Mouse (Mus musculus) lung, adult 2 months (tissue): Measurements from ENCODE around the gene Fosl2. TPM values are rescaled to one million over a fixed set of nuclear protein-coding genes. Genes with fewer than 3 reads are reported as not detected.
"Not testable (repeated sequence)": the region's sequence is repeated elsewhere in the genome, so short reads cannot be mapped to it uniquely, and the experiment has no call there.

Experiments used
- DNase-seq: peaks from one replicate; pipeline ENCODE4 v3.0.0; 2022
- H3K4me1 ChIP-seq: fragments of 200-500 bp; 2 replicates; pipeline ENCODE4 v1.6.1; 2011; ENCODE audit warnings: low read length; ENCODE audit not compliant: control insufficient read depth, insufficient read depth
- H3K4me3 ChIP-seq: fragments of 200-500 bp; replicated peaks from 2 replicates; pipeline ENCODE3; 2011; ENCODE audit warnings: low read depth, mild to moderate bottlenecking, control low read depth, low read length; ENCODE audit errors: extremely low read depth
- CTCF ChIP-seq: fragments of 200-500 bp; IDR thresholded peaks from 2 replicates; pipeline ENCODE4 v1.5.1; 2011; ENCODE audit warnings: mild to moderate bottlenecking, low read length, control low read depth; ENCODE audit not compliant: insufficient read depth
- POLR2A ChIP-seq: fragments of 200-500 bp; IDR thresholded peaks from 2 replicates; pipeline ENCODE4 v1.6.1; 2011; ENCODE audit warnings: low read depth, mild to moderate bottlenecking, control low read depth, low read length, borderline replicate concordance; ENCODE audit errors: extremely low read depth
- WGBS: fragments of 180-500 bp; shearing (Covaris S2); methylation state at CpG from one replicate; pipeline ENCODE4 v1.1.7; 2018; 5-methylcytosine and 5-hydroxymethylcytosine counted together
- polyA plus RNA-seq: library from polyadenylated mRNA; depleted of rRNA; stranded (reverse); fragments of >200 nt; gene quantifications from 2 replicates; pipeline ENCODE4 v1.2.3, GENCODE M21; 2012

The Fosl2 gene
- polyA plus RNA-seq, 1 experiment = 22.6 TPM

DNA sequence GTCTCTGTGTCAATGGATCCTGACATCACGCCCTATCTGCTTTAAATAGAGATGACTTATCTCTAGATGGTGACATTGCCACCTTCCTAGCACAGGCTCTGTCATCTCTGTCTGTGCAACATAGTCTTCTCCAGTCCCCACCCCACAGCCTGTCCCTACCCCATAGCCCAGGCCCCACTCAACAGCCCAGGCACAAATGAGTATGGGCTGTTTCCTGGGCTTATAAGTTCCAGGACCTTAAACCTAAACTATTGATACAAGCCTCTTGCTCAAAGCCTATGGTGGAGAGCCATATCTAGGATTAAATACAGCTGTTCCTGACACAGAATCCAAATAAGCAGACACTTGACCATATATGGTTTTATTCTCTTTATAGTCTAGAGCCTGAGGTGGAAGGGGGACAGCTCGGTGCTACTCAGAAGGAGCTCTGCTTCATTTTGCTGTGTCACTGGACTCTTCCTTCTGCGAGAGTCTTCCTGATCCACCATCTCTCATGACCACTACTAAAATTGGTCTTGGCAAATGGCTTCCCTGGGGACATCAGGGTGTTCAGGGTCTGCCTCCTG is 28.0 kb downstream of the Fosl2 start:
- Histone ChIP-seq H3K4me1 (no peaks in the 10 kb centered on the region), H3K4me3 (no peak overlapping the region)
- WGBS = 86% methylated on average over 3 of the region's 3 CpGs
- TF ChIP-seq CTCF (no peak), POLR2A (no peak)
- no peak for DNase-seq

- 49% methylated on average over 2 of the region's 2 CpGs for WGBS
- H3K4me3 ChIP-seq = no peak overlapping the region
Observed at GRCm38 (mm10) chr5:32172188-32172587, 36.6 kb downstream of the Fosl2 start.

DNA sequence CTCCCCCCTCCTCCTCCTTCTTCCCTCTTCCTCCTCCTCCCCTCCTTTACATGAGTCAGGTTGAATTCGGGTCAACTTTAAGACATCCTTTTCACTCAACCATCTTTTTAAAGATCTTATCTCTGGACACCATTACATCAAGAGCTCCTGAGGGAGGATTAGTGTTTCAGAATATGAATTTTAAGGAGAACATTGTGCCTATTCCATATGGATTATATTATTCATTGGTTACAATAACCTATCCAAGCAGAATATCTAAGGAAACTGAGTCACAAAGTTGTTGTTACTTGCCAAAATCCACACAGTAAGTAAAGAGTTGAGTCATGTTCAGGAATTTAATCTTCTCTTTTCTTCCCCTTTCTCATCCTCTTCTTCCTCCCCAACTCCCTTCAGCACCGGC is 41.2 kb downstream of the Fosl2 start:
- no peak overlapping the region for H3K4me3 ChIP-seq
- WGBS = 81% methylated on average over 1 of the region's 2 CpGs
- no peak for DNase-seq
- no peak for TF ChIP-seq CTCF
- TF ChIP-seq POLR2A = no peak
- H3K4me1 ChIP-seq = no peaks in the 10 kb centered on the region

More at GRCm38 (mm10) chr5:32172188-32172587, 36.6 kb downstream of the Fosl2 start:
- H3K4me1 ChIP-seq = no peaks in the 10 kb centered on the region
- DNase-seq = no peak
- no peak for TF ChIP-seq CTCF
- TF ChIP-seq POLR2A = no peak

GRCm38 (mm10) chr5:32177737-32178136 is 42.1 kb downstream of the Fosl2 start:
- no peak for DNase-seq
- TF ChIP-seq POLR2A (no peak), CTCF (no peak)
- WGBS = 67% methylated on average over 4 of the region's 4 CpGs
- Histone ChIP-seq H3K4me3 (no peak overlapping the region), H3K4me1 (no peaks in the 10 kb centered on the region; the same call in 1 of the 2 replicates)

- H3K4me1 ChIP-seq, DNase-seq, H3K4me3 ChIP-seq: not testable (repeated sequence)
- WGBS = 77% methylated on average over 5 of the region's 6 CpGs
Observed at GRCm38 (mm10) chr5:32178720-32179119, 43.1 kb downstream of the Fosl2 start.

DNA sequence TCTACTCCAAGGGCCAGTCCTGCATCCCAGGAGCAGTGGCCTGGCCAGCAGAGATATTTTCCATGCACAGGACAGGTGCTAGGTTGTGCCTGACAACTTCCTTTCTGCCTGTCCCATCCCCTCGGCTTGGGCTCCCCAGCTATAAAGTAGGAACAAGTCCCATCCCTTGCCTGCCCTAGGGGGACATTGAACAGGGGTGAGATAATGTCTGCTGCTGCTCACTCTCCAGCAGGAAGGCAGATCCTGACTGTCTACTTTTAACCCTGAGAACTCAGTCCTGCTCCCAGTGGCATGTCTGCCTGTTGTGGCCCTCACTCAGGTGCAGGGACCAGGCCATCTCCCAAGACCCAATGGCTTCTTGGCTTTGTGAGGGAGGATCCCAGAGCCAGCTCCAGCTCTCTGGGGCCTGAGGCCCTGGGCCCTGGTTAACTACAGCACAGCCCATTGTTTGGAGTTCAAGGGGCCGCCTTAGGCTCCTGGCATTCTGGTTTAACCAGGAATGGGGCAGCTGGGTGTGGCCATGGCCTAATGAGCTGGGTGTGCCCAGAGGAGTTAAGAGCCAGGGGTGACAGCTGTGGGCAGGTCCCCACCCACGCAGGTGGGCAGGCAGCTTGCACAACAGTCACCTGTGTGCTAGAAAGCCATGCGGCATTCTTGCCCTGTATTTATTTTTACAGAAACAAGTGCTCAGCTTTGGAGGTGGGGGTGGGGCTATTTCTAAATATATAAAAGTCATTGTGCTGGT is 47.5 kb downstream of the Fosl2 start:
- no peak overlapping the region for H3K4me3 ChIP-seq
- peaks cover 3% of the 10 kb centered on the region; the same call in 1 of the 2 replicates for H3K4me1 ChIP-seq
- TF ChIP-seq POLR2A (no peak), CTCF (no peak)
- WGBS = 44% methylated on average over 4 of the region's 4 CpGs
- DNase-seq = peak; percentile 51

DNA sequence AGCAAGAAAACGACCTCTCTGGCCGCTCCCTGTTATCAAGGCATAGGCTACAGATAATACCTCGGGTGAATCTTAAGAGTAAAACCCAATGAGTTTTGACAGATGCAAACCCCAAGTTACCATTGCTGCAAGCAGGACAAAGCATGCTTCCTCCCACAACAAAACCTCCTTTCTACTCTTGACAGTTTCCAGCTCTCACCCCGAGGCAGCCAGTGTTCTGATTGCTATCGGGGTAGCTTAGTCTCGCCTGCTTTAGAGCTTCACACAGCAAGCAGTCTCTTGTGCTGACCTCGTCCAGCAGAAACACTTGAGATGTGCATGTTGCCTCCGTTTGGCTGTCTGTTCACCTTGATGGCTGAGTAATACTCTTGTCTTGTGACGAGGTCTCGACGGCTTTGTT is 52.1 kb downstream of the Fosl2 start:
- TF ChIP-seq POLR2A = no peak
- TF ChIP-seq CTCF = no peak
- no peak for DNase-seq
- Histone ChIP-seq H3K4me3 (no peak overlapping the region), H3K4me1 (peaks cover 3% of the 10 kb centered on the region; the same call in 1 of the 2 replicates)
- 49% methylated on average over 11 of the region's 11 CpGs for WGBS

DNA sequence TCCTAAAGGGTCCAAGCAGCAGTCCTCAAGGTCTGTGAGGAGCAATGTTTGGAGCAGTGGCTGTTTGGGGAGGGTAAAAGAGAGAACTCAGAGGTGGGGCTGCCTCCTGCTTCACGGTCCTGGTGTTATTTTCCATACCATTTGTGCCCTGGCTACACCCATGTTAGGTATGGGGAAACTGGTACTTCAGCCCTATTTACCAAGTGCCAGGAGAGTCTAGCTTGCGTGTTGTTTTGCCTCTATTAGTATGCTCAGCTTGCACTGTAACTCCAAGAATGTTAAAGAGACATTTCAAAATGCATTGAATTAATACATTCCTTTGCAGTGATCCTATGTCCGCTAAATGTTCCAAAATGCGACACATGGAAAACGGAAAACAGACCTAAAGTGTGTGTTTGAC is 55.7 kb downstream of the Fosl2 start:
- 72% methylated on average over 5 of the region's 5 CpGs for WGBS
- no peak for TF ChIP-seq CTCF
- no peak for TF ChIP-seq POLR2A
- Histone ChIP-seq H3K4me3 (no peak overlapping the region), H3K4me1 (no peaks in the 10 kb centered on the region)
- DNase-seq = no peak

DNA sequence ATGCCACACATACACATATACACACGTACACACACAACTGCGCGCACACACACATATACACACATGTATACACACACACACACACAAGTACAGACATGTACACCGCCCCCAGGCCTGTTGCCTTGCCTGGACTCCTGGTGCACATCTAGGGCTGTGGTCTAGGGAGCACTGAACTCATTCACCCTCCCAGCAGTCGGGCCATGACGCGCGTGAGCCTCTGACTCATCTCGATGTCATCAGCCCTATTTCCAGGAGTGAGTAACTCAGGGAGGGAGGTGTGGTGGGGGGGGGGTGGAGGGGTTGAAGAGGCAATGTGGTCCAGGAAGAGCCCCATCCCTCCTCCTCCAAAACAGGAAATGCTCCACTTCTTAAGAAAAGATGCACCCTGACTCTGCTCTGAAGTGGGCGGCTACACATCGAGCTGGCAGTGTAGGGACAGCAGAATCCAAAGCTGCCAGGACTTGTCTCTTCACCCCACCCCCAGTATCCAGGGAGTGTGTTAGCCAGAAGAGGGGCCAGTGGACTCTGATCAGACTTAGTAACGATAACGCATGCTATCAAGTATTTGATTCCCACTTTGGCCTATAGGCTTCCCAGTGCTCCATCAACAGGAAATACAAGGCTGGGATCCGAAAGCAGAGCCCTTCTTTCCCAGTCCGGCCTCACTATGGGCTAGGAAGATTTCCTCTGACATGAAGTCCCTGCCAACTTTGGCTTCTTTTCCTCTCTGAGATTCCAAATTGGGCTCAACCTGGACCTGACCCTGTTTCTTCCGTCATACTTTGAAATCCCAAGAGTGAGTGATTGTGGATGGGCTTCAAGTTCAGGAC is 56.6 kb downstream of the Fosl2 start:
- TF ChIP-seq CTCF (no peak), POLR2A (no peak)
- Histone ChIP-seq H3K4me1 (no peaks in the 10 kb centered on the region), H3K4me3 (no peak overlapping the region)
- WGBS = 51% methylated on average over 16 of the region's 16 CpGs
- DNase-seq = no peak
